Mouse (Mus musculus) left cerebral cortex, postnatal 36 days (tissue): ENCODE results near the gene Pkib. TPM values are rescaled to one million over a fixed set of nuclear protein-coding genes. Genes with fewer than 3 reads are reported as not detected.

Experiments
- DNase-seq, 2 experiments: peaks; one replicate each; pipeline ENCODE4 v3.0.0; 2021 to 2022; ENCODE audit warnings: low spot score in 2 of 2, mixed read lengths in 1 of 2
- intact Hi-C: fragments of 180-260 bp; cut with DNase I; formaldehyde crosslinking; loops from one replicate; pipeline ENCODE4 v1.15.1; 2025
- total RNA-seq, 2 experiments: library from RNA; stranded (reverse); gene quantifications; 2 replicates each; pipeline ENCODE4 v1.2.3; 2021

Gene Pkib
- total RNA-seq = 10 to 100 TPM in 1 of 2 experiments, 1 to 10 TPM in 1; 9.7 to 13.1 TPM

DNA sequence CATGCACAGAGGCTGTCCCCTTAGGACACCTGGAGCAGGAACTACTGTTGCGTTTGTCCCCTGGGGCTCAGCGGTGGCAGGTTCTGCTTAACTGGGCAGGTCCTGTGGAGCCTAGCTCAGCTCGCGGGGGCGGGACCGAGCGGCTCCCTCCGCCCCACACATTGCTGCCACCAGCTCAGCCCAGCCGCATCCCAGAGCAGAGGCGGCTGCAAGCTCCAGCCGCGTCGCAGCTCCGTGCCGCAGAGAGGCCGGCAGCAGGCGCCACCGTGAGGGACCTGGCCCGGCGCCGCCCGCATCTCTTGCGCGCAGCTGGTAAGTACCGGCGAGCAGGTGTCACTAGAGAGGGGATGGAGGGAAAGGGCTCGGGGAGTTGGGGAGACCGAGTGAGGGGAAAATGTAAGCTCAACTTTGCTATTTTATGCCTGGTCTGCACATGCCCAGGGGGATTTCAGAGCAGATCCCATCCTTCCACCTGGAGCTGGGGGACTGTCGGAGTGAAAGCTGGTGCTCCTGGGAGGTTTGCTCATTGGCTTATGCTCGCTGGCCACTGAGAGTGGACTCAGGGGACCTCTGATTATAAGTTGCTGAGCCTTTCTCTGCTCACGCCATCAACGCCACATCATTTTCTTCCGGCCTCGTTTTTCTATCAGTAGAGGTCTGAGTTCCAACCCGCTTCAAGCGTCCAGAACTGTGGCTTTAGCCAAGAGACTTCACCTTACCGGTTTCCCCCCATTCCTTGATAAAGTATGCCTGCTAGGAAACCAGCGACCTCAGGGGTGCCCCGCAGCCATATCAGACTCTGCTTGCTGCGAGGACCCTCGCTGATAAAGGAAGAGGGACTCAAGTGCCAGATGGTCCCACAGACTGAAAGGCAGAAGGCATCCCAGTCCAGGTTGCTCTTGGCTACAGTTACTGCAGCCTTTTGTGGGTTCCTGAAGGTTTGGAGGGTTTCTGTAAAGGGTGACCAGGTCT, at the start of gene Pkib:
Gene Pkib, plus strand, starts transcription at position 86 of the 972 bp plus-strand sequence.
- DNase-seq = peak; percentile 67 to 72
- intact Hi-C loops = no loop called here

DNA sequence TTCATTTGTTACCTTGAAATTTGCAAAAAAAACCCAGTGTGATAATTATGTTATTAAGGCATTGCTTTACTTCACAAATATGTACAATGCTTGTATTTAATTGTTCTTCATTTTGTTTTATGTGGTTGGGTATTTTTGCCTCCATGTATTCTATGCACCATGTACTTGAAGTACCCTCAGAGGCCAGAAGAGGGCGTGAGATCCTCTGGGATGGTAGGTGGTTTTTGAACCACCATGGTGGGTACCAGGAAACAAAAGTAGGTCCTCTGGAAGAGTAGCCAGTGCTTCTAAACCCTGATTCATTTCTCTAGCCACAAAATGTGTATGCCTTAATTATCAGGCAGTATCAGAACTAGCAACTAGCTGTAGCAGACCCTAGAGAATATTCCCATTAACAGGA, 47.9 kb upstream of the Pkib start:
- intact Hi-C loops = no loop called here
- DNase-seq = no peak

DNA sequence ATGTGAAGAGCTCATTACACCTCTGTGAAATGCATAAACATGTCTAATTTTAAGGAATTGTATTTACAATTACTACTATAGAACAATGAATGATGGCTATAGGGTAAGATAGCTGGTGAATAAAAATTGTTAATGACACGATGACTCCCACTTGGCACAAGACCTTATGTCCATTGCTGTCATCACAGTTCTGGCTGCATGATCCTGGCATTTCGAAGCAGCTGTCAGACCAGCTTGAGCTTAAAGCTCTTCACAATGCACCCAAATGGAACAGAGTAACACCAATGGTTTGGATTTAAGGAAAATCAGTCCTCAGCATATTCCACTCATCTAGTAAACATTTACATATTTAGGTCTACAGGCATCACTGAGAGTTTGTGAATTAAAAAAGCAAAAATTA, 37.5 kb upstream of the Pkib start:
- intact Hi-C loops = no loop called here
- DNase-seq = no peak

DNA sequence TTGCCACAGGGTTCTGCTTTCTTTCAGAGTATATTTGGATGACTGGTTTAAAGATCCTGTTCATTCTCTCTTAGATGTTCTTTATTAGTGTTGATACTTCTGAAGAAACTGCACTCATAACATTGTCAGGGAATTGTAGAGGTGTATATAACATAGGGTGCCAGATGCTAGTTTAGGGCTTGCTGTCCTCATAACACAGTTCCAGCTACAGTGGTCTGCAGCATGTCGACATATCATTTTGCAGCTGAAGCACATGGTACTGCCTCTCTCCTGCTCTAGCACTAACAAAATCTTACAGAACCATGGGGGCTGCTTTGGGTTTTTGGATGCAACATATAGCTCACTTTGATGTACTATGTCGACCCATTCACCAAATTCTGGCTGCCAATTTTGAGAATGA, 34.6 kb upstream of the Pkib start:
- DNase-seq = no peak
- intact Hi-C loops = no loop called here

DNA sequence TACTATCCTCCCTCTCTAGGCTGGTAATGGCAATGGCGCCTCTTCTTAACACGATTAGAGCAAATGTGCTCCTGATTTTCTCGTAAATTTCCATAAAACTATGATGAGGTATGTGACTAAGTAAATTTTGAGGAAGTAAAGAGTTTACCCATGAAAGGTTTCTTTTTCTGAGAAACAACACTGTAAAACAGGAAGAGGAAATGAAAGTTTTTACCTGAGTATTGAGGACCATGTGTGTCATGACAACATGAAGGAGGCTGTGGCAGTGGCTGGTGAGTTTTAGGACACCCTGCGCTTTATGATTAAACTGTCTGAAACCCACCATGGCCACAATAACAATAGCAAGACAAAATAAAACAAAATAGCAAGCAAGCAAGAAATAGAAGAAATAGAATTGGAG, 28.8 kb upstream of the Pkib start:
- no peak for DNase-seq
- intact Hi-C loops = no loop called here

DNA sequence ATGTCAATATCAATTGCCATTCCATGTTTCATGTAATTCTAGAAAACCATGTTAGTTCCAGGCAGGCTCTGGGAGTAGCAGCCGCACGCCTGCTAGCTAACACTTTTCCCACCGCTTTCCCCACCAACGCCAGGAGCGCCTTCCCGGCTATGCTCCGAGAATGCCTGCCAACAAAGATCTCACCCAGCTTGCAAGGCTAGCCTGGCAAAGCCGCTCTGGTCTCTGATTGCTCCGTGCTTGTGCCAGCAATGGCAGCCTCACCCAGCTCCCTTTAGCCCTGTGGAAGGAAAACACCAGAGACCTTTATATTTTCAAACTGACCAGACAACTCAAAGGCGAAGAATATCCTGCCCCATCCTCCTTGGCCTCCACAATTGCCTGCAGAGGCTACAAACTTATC, 8.5 kb upstream of the Pkib start:
- intact Hi-C loops = no loop called here
- peak in 1 of 2 experiments; percentile 14 for DNase-seq

DNA sequence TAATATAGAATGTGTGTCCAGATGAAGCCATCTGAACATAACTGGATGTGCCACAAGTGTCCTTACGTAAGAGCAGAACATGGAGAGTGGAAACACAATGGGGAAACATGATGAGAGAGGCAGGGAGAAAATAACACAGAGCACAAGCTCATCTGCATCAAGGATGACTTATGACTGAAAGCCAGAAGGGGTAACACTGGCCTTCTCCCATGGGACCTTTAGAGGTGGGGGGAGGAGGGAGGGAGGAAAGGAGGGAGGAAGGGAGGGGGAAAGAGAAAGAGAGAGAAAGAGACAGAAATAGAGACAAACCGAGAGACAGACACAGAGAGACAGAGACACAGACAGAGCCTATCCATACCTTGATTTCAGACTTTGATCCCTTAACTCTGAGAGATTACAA, 4.0 kb upstream of the Pkib start:
- intact Hi-C loops = no loop called here

DNA sequence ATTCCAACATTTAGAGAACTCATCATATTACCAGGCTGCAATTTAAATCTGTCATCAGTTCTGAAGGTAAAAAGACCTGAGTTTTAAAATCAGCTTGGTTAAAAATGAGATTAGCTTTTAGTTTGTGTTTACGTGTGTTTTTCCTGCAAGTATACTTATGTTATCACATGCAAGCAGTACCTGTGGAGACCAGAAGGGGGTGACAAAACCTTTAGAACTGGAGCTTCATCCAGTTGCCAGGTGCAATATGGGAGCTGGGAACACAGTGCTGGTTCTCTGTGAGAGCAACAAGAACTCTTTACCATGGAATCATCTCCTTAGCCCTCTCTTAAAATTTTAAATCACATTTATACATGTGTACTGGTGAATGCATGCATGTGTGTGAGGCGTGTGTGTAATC, 1.2 kb upstream of the Pkib start:
- intact Hi-C loops = no loop called here
- DNase-seq = no peak

More for the DNA sequence above, 4.0 kb upstream of the Pkib start:
- DNase-seq = no peak

DNA sequence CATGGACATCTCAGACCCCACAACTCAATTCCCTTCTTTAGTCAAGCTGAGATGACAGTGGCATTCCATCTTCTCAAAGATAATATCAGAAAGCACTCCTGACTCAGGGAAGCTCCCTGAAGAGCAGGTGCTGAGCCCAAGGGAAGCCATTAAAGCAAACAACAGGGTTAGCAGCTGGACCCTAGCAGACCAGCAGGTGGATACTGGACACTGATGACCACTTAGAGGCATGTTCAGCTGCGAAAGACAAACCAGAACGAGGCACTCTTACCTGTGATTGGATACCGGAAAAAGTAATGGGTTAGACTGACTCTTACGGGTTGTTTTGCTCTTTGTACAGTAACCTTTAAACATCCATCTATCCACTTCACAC, 1.1 kb downstream of the Pkib start:
- no peak for DNase-seq
- intact Hi-C loops = no loop called here

DNA sequence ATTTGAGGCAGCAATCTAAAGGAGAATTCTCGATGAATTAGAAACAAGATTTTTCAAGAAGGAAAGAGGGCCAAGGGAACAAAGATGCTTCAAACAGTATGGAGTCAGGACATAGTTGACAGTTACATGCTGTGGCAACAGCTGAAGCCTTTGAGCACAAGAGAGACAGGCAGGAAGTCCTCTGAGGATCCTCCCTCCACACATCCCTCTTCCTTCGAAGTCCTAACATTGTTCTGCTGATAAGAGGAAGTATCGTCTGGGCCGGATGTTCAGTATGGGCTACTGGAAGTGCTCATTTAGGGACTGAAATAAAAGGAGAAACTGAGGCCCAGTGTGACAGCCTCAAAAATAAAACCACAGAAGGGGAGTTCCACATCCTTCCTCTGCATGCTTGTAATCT, 5.2 kb downstream of the Pkib start:
- intact Hi-C loops = no loop called here
- DNase-seq = no peak

DNA sequence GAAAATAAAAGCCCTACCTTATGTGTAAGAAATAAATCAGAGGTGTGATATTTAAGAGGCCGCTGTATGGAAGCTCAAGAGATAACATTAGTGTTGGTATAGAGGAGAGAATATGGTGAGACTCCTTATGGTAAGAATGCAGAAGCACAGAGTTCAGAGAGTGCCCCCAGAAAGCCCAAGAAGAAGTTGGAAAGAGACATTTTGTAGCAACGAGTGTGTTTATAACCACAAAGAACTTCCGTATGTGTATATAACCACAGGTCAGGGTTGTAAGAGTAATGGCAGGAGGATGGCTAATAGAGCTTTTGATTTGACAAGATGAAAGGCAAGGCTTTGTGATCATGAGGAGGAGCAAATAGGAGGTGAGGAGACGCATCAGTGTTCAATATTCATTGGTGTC, 6.5 kb downstream of the Pkib start:
- no peak for DNase-seq
- intact Hi-C loops = no loop called here

DNA sequence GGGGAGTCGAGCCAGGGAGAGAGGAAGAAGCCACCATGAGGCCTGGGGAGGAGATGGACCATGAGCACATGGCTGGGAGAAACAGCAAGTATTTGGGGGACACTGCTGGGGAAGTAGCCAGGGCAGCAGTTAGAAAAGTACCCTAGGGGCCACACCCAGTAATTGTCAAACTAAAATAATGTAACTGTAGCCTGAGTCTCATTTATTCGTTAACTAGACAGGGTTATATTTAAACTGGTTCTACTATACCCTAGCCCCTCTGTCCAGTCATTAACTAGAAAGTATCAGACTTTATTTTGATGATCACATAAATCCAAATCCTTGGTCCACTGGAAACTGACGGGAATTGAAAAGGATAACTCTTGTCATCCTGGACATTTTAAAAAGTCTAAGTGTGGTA, 7.8 kb downstream of the Pkib start:
- DNase-seq = no peak
- intact Hi-C loops = no loop called here

DNA sequence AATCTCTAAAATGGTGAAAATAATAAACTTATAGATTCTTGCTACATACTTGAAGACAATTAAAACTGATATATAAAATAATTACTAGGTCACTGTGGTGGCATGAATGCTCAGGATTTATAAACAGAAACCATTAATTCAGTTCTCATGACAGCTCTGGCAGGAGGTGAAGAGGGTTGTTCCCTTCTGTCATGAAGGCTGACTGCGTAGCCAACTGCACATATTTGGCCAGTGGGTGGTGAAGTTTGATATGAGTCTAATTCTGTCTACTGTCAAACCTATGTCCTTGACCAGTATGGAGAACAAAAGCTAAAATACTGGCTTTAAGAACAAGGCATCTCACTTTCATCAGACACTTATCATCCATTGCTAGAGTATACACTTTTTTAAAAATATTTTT, 21.5 kb downstream of the Pkib start:
- intact Hi-C loops = no loop called here
- DNase-seq = no peak

DNA sequence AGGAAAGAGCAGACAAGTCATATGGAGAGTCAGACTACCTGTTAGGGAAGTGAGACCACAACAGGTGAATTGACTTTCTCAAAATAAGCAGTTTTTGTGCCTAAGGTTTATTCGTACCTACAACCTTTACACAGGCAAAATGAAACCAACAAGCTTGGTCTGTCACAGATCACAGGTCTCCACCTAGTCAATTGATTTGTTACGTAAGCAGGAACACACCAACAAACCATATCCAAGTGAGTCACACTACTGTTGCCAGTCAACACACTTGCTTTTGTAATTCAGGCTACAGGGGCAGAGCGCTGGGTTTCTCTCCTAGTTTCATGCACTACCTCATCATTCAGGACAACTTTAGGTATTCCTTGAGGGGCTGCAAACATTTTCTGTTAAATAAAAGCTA, 28.7 kb downstream of the Pkib start:
- no peak for DNase-seq
- intact Hi-C loops = no loop called here

DNA sequence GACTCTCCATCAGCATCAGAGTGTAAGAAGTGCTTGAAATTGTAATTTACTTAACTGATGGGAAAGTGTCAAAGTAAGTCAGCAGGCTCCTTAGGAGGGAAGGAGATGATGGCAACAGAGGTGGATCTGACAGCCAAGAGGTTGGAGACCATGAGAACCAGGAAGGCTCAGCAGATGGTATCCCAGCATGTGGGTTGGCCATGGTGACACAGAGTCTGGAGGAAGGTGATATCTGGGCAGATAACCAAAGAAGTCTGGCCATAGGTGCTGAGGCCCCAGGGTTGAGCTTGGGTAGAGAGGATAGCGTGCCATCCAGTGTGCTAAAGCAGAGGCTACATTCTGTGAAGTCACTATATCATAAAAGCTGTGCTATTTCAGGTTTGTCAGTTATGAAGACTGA, 32.0 kb downstream of the Pkib start:
- intact Hi-C loops = no loop called here
- DNase-seq = no peak

DNA sequence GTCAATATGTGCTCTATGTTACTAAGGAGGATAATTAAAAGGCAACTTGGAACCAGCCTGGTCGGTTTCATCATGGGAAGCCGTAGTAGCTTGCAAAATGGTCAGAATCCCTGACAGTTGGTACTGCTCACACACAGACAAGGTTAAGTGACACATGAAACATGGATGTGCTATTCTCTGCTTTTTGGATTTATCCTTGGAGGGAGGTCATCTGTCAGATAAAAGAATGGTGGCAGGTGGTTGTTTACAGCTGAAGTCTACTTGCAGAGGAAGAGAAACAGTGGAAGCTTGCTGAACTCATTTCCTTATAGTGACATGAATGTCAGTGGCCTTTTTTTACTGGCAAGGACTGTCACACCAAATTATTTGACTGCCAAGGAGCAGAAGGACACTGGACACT, 32.5 kb downstream of the Pkib start:
- DNase-seq = no peak

DNA sequence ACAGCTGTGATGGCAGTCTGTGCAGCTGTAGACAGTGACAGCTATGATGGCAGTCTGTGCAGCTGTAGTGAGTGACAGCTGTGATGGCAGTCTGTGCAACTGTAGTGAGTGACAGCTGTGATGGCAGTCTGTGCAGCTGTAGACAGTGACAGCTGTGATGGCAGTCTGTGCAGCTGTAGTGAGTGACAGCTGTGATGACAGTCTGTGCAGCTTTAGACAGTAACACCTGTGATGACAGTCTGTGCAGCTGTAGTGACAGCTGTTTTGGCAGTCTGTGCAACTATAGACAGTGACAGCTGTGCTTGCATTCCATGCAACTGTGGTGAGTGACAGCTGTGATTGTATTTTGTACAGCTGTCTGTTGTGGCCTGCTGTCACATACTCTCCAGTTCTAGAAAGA, 44.0 kb downstream of the Pkib start:
- DNase-seq = no peak
- intact Hi-C loops = no loop called here

More for the DNA sequence above, 32.5 kb downstream of the Pkib start:
- intact Hi-C loops = no loop called here

DNA sequence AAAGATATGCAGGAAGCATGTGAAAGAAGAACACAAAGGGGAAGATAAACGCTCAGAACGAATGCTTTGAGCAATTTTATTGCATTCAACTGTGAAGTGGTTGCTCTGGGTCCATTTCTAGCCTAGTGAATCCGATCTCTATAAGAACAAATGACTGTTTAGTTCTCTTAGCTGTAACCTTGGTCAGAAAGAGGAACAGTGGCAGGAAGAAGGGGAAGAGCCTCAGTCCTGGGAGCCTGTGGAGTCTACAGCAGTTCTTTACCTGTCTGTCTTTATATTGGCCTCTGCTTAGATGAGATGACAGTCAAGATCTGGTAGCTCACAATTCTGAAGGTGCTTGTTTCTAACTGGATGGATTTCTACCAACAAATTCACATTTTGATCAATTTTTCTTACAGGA, 56.2 kb downstream of the Pkib start:
- intact Hi-C loops = no loop called here

DNA sequence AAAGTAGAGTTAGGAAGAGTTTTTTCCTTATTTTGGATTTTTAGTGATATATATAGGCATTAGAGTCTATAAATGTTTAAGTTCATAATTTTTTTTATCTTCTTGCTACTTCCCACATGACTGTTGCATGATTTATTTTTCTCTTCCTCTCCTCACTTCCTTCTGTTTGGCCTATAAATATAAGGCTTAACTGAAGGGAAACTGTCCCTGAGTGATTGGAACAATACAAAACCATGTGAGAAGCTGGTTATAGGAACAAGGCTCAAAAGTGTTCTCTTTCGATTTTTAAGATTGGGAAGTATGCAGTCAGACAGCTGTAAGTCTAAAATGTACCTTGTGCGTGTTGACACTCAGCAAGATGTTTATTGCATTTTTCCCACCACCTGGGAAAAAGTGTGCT, 58.4 kb downstream of the Pkib start:
- no peak for DNase-seq
- intact Hi-C loops = no loop called here

More for the DNA sequence above, 56.2 kb downstream of the Pkib start:
- DNase-seq = no peak

DNA sequence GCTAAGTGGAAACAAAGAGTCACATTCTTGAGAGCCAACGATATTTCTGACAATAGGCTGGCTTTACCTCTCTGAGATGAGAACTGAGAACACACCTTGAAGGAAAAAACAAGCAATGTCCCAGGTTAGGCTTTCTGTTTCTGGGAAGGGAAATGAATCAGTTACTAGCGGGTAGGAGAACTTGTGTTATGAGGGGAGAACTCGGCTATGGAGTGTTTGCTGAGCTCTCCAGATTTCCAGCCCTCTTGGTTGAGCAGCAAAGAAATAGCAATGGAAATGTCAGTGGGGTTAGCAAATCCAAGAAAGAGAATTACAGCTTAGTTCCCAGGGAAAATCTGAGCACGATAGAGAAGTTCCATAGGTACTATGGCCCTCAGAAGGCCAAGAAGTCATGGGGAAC, 70.5 kb downstream of the Pkib start:
- DNase-seq = no peak
- intact Hi-C loops = no loop called here

DNA sequence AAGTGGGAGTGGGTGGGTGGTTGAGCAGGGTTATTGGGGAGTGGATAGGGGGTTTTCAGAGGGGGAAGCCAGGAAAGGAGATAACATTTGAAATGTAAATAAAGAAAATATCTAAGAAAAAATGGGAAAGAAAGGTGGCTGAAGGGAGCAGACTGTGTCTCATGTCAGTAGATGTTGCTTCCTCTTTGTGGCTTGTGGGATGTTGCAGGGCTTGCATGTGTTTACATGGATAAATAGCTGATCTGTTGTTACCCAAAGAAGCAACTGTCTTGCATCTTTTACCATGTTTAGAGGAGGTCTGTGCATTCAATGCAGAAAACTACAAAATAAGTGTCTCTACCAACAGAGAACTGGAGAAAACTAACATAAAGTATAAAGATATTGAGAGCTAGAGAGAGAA, 89.3 kb downstream of the Pkib start:
- intact Hi-C loops = loop anchor here (10.0 kb wide), 1 partner anchor 186 kb away; the partner anchor contains the start of gene Serinc1
- no peak for DNase-seq
